Mouse (Mus musculus): ENCODE data around the gene Rapgef6. TPM values are rescaled to one million over a fixed set of nuclear protein-coding genes. Genes with fewer than 3 reads are reported as not detected.

Gene Rapgef6
- 16.6 and 20.7 TPM in 2 replicates for polyA plus RNA-seq (2012; rRNA removed)

GRCm38 (mm10) chr11:54522529-54523430 lies at the start of gene Rapgef6:
Rapgef6 (plus strand) TSS chr11:54522847.

Other genes starting within 250 kb of the Rapgef6 start
- gene Acsl6, start 219.0 kb upstream of the Rapgef6 start, polyA plus RNA-seq (2012; rRNA removed), result 0.84 and 2.7 TPM in 2 replicates
- gene Meikin, start 152.2 kb upstream of the Rapgef6 start, polyA plus RNA-seq (2012; rRNA removed), result not detected in 2 replicates
- gene Fnip1, start 84.6 kb upstream of the Rapgef6 start, polyA plus RNA-seq (2012; rRNA removed), result 1.0 and 1.1 TPM in 2 replicates